Mouse (Mus musculus): ENCODE measurements at regions not wholly inside any gene's neighbourhood (a gene's known extent, or its start where the extent isn't known, plus 50 kb on each side); places are given as distances from the start of the nearest gene placed in this dataset.

DNA sequence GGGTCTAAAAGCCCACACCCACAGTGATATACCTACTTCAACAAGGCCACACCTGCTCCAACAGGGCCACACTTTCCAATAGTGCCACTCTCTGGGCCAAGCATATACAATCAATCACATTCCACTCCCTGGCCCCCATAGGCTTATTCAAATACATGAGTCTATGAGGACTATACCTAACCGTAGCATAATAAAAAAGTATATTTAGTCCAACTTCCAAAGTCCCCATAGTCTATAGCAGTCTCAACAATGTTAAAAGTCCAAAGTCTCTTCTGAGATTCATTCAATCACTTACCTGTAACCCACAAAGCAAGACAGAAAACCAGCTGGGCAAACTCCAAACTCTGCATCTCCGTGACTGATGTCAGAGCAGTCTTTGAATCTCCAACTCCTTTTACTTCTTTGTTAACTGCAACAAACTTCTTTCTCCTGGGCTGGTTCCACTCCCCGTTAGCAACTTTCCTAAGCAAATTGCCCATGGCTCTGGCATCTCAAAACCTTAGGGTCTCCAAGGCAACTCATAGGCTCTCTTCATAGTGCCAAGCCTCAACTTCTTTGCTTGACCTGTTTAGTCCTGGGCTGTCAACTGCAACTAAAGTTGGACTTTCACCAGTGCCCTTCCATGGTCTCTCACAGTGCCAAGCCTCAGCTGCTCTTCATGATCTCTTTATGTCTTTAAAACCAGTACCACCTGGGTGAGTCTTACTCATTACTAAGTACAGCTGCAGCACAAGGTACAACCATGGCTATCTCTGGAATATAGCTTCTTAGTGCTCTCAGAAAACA lies 168.6 kb upstream of the Bmp2 start:
- TF ChIP-seq CTCF (conservative IDR thresholded peaks at IDR 0.05; ENCODE audit: low read length) (no peak), POU5F1 (IDR thresholded peaks at IDR 0.05; ENCODE audit: borderline replicate concordance, low read length) (no peak)

Measured in E14TG2a.4 (cell line).